Comparison of ENCODE assay signal across 9 mouse cellular contexts in the genomic region with DNA sequence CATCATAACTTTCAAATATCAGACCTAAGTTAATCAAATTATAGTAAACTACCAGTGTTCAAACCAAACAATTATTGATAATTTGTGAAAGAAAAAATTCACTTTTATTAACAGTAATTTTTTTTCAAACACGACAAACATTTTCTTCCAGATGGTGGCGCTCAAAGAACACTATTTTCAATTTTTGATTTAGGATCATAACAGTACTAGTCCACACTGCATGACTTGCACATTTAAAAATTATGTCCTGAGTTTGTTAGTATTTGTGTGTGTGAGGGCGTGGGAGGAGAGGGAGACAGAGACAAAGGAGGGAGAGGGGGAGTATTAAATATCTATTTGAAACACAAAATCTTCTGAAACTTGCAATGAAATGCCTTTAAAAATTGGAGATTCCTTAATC.
A peak's percentile ranks its signal among the peaks of the same experiment; 100 is the strongest.
DNase-seq lines count a peak whose midpoint lies in the region; ATAC-seq and TF ChIP-seq lines count a peak whose summit lies in the region.
"Had no signal": no experiment of that assay in that cellular context is flagged by ENCODE, and none has a peak within 500 bp of the region (broad histone marks: within the 10 kb centered on the region; RNA-seq: fewer than 3 reads in every experiment).

No protein-coding gene starts in this region.

- WGBS in heart, postnatal 0 days, result 35% methylated on average over 3 of the region's 3 CpGs
- whole genome bisulfite sequencing in midbrain, postnatal 0 days, result 39% methylated on average over 3 of the region's 3 CpGs

- no peak for TF ChIP-seq EP300 in heart, postnatal 0 days (IDR thresholded peaks at IDR 0.05; ENCODE audit: low read depth)

- H3K27me3 ChIP-seq in heart, postnatal 0 days (ENCODE audit: control insufficient read depth, insufficient read depth, low read length), result no peaks in the 10 kb centered on the region
- no peaks in the 10 kb centered on the region for H3K27me3 ChIP-seq in midbrain, postnatal 0 days (ENCODE audit: insufficient read depth, low read length)

- ATAC-seq in heart, postnatal 0 days (ENCODE audit: insufficient read depth, low read depth), result no peak
- ATAC-seq in midbrain, postnatal 0 days (ENCODE audit: low FRiP score), result peak; percentile 70; the same call in 1 of the 2 replicates

- intact Hi-C loops in gastrocnemius, postnatal 14 days (cut with DNase I; ENCODE audit: low total_unique reads), result no loop called here

- peak; percentile 25 for TF ChIP-seq CTCF in heart, postnatal 0 days (IDR thresholded peaks at IDR 0.05; ENCODE audit: low read depth)
- peak; percentile 70 for TF ChIP-seq CTCF in midbrain, postnatal 0 days (IDR thresholded peaks at IDR 0.05)

- no peaks in the 10 kb centered on the region for H3K4me1 ChIP-seq in heart, postnatal 0 days (ENCODE audit: control insufficient read depth, insufficient read depth)
- no peaks in the 10 kb centered on the region for H3K4me1 ChIP-seq in midbrain, postnatal 0 days (ENCODE audit: insufficient read depth, low read length)

- no peak overlapping the region for H3K4me2 ChIP-seq in heart, postnatal 0 days (ENCODE audit: low read depth, low read length)
- H3K4me2 ChIP-seq in midbrain, postnatal 0 days (ENCODE audit: low read depth, low read length, poor library complexity, severe bottlenecking), result no peak overlapping the region

- H3K36me3 ChIP-seq in heart, postnatal 0 days (replicated peaks; ENCODE audit: control insufficient read depth, insufficient read depth, low read length), result no peaks in the 10 kb centered on the region
- H3K36me3 ChIP-seq in midbrain, postnatal 0 days (ENCODE audit: insufficient read depth, low read length), result no peaks in the 10 kb centered on the region

- H3K4me3 ChIP-seq in heart, postnatal 0 days (ENCODE audit: low read depth, low read length), result no peak overlapping the region
- no peak overlapping the region for H3K4me3 ChIP-seq in midbrain, postnatal 0 days (ENCODE audit: low read depth, low read length)

- no peak overlapping the region for H3K9ac ChIP-seq in heart, postnatal 0 days (replicated peaks; ENCODE audit: low read depth, low read length)
- no peak overlapping the region for H3K9ac ChIP-seq in midbrain, postnatal 0 days (replicated peaks; ENCODE audit: low read length, poor library complexity, severe bottlenecking)

- no peaks in the 10 kb centered on the region for H3K9me3 ChIP-seq in heart, postnatal 0 days (replicated peaks; ENCODE audit: control insufficient read depth, low read length)
- no peaks in the 10 kb centered on the region for H3K9me3 ChIP-seq in midbrain, postnatal 0 days (ENCODE audit: low read length)

- H3K27ac ChIP-seq in heart, postnatal 0 days (ENCODE audit: low read depth), result no peak overlapping the region
- no peak overlapping the region for H3K27ac ChIP-seq in midbrain, postnatal 0 days (ENCODE audit: low read depth, low read length)

- peak; percentile 16 for DNase-seq in heart, postnatal 0 days (ENCODE audit: low spot score)
- no peak for DNase-seq in heart, adult 8-10 months (ENCODE audit: low spot score)
- peak; percentile 2 for DNase-seq in lung, postnatal 10 days
- no peak for DNase-seq in lung, postnatal 14 days
- DNase-seq in R1 (ENCODE audit: low read depth, low spot score) (peak; percentile 11), liver (no peak)
- DNase-seq in midbrain, postnatal 0 days (ENCODE audit: low spot score), result peak; percentile 69
- DNase-seq in gastrocnemius, postnatal 14 days, result no peak
- DNase-seq: cerebellum, postnatal 36 days had no signal

Comparison
In these comparisons a context has a peak if more than half of its experiments do, and no peak if none do; other contexts are left out.
1. DNase-seq: peak in heart, postnatal 0 days (single experiment), lung, postnatal 10 days (single experiment), R1 (single experiment) and midbrain, postnatal 0 days (single experiment); none in heart, adult 8-10 months (single experiment), lung, postnatal 14 days (single experiment), liver (single experiment) and gastrocnemius, postnatal 14 days (single experiment).